Mouse (Mus musculus) heart, embryonic 15.5 days (tissue): ENCODE measurements at regions not wholly inside any gene's neighbourhood (a gene's known extent, or its start where the extent isn't known, plus 50 kb on each side); places are given as distances from the start of the nearest gene placed in this dataset.

Experiments used
- ATAC-seq: fragments of 200-750 bp; cut with Nextera tagmentation; replicated peaks from 2 replicates; pipeline ENCODE4 v1.8.0; 2017; ENCODE audit warnings: low read depth, moderate TSS enrichment; ENCODE audit not compliant: insufficient number of reproducible peaks, insufficient read depth, low FRiP score
- H3K27ac ChIP-seq: fragments of 300-500 bp; sonication (generic); 2 replicates; pipeline ENCODE4 v1.5.1; 2015; ENCODE audit warnings: mild to moderate bottlenecking, inconsistent platforms
- H3K27me3 ChIP-seq: fragments of 300-500 bp; sonication (generic); 2 replicates; pipeline ENCODE4 v1.6.1; 2015; ENCODE audit warnings: inconsistent platforms
- H3K36me3 ChIP-seq: fragments of 300-500 bp; sonication (generic); 2 replicates; pipeline ENCODE4 v1.6.1; 2015; ENCODE audit warnings: mild to moderate bottlenecking, inconsistent platforms
- H3K4me1 ChIP-seq: fragments of 300-500 bp; sonication (generic); replicated peaks from 2 replicates; pipeline ENCODE4 v1.6.1; 2015; ENCODE audit warnings: inconsistent platforms
- H3K4me2 ChIP-seq: fragments of 300-500 bp; sonication (generic); 2 replicates; pipeline ENCODE4 v1.6.1; 2015; ENCODE audit warnings: inconsistent platforms, mild to moderate bottlenecking, moderate library complexity
- H3K4me3 ChIP-seq: fragments of 300-500 bp; sonication (generic); 2 replicates; pipeline ENCODE4 v1.5.1; 2015; ENCODE audit warnings: mild to moderate bottlenecking, inconsistent platforms
- H3K9ac ChIP-seq: fragments of 300-500 bp; sonication (generic); 2 replicates; pipeline ENCODE4 v1.6.1; 2015; ENCODE audit warnings: mild to moderate bottlenecking, inconsistent platforms
- H3K9me3 ChIP-seq: fragments of 300-500 bp; sonication (generic); replicated peaks from 2 replicates; pipeline ENCODE4 v1.6.1; 2016; ENCODE audit warnings: inconsistent platforms
- WGBS: fragments of 180-500 bp; shearing (Covaris S2); methylation state at CpG from one replicate; pipeline ENCODE4 v1.1.7; 2015; ENCODE audit warnings: mixed read lengths; 5-methylcytosine and 5-hydroxymethylcytosine counted together

DNA sequence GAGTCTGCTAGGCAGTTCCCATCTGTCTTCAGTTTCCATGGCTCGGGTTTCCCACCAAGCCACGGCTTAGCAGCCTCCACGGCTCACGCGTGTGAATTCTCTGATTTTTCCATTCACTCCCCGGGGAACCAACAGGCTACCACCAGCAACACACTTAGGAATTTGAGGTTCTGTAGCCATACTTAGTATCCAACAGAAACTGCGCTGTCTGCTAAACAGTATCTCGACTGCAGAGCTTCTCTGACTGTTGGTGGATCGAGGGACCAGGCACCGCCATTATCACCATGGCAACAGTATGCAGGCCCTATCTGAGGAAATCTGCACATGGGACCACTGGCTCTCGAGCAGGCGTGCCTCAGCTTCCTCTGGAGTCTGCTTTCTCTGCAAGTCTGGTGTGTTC lies 574.4 kb downstream of the Dok5 start:
- H3K27ac ChIP-seq, result no peak overlapping the region
- no peak overlapping the region for H3K4me2 ChIP-seq
- 60% methylated on average over 12 of the region's 12 CpGs for WGBS
- no peaks in the 10 kb centered on the region for H3K4me1 ChIP-seq
- H3K9ac ChIP-seq, result no peak overlapping the region
- H3K4me3 ChIP-seq, result no peak overlapping the region
- no peaks in the 10 kb centered on the region for H3K9me3 ChIP-seq
- ATAC-seq, result no peak
- H3K36me3 ChIP-seq, result no peaks in the 10 kb centered on the region
- H3K27me3 ChIP-seq, result no peaks in the 10 kb centered on the region

DNA sequence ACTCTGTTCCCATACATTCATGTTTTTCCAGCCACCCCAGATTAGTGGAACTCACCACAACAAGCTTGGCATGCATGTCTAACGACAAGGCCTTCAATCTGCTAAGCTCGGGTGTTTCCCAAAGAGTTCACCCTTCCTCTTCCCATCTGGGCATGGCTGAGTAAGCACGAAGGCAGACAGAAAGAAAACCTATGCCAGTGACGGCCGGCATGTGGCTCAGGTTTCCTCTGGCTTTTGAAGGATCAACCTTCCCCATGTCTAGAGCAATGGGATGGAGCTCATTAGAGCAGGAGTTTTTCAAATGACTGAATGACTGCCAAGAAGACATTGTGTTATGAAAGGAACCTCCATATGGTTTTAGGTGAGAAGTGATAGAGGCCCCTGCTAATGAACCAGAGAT lies 566.9 kb downstream of the Dok5 start:
- no peak overlapping the region for H3K4me2 ChIP-seq
- H3K36me3 ChIP-seq, result no peaks in the 10 kb centered on the region
- no peaks in the 10 kb centered on the region for H3K4me1 ChIP-seq
- H3K27ac ChIP-seq, result no peak overlapping the region
- no peak for ATAC-seq
- whole genome bisulfite sequencing, result 66% methylated on average over 5 of the region's 5 CpGs
- H3K4me3 ChIP-seq, result no peak overlapping the region
- H3K9ac ChIP-seq, result no peak overlapping the region
- no peaks in the 10 kb centered on the region for H3K27me3 ChIP-seq
- no peaks in the 10 kb centered on the region for H3K9me3 ChIP-seq

GRCm38 (mm10) chr2:171295603-171296002 lies 564.0 kb downstream of the Dok5 start:
- H3K27ac ChIP-seq, result no peak overlapping the region
- WGBS, result 82% methylated on average over 5 of the region's 5 CpGs
- H3K27me3 ChIP-seq, result no peaks in the 10 kb centered on the region
- H3K4me3 ChIP-seq, result no peak overlapping the region
- H3K4me1 ChIP-seq, result no peaks in the 10 kb centered on the region
- no peak for ATAC-seq
- H3K9me3 ChIP-seq, result no peaks in the 10 kb centered on the region
- H3K9ac ChIP-seq, result no peak overlapping the region
- H3K36me3 ChIP-seq, result no peaks in the 10 kb centered on the region
- no peak overlapping the region for H3K4me2 ChIP-seq

DNA sequence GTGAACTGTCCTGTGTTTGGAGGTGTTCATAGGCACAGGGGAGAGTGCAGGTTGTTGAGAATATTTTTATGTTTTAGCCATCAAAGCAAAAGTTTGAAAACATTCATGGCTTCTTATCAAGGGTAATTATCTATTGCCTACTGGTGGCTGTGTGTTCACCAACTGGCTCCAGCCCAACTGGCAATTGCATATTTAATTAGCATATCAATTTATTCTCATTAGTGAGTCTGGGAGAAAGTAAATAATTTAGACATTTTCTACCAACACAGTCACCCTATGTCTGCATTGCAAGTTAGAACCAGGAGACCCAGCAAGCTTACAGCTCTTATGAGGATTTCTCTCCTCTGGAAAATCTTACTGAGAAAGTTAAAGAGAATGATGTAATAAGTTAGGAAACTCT lies 561.0 kb downstream of the Dok5 start:
- no peak overlapping the region for H3K27ac ChIP-seq
- H3K9me3 ChIP-seq, result no peaks in the 10 kb centered on the region
- no peaks in the 10 kb centered on the region for H3K36me3 ChIP-seq
- no peaks in the 10 kb centered on the region for H3K27me3 ChIP-seq
- no peak for ATAC-seq
- H3K4me3 ChIP-seq, result no peak overlapping the region
- H3K4me2 ChIP-seq, result no peak overlapping the region
- no peak overlapping the region for H3K9ac ChIP-seq
- no peaks in the 10 kb centered on the region for H3K4me1 ChIP-seq

DNA sequence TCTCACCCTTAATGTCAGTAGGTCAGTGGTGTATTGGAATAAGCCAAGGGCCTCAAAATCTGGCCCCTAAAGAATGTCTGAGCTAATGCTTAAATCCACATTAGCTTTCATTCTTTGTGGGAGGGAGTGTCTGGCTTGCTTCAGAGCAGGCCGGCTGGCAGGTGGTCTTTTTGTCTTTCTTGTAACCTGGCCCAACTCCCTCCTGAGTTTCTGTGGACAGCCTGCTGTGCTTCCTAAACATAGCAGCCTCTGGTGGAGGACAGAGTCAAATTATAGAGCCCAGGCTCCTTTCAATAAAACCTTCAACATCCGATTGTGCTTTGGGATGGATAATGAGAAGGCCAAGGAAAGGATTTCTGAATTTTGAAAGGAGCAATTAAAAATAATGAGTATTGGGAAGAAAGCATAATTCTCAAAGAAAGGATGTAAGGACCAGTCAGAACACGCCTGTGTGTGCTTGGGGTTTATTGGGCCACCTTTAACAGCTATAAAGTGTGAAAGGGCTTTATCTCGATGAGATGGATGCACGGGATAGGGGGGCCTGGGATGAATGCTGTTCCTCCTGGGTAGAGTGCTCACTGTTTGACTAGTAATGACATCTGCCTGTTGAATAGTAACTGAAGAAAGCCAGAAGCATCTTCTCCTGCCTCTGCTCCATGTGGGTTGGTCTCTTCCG lies 554.2 kb downstream of the Dok5 start:
- WGBS, result 47% methylated on average over 6 of the region's 6 CpGs
- Histone ChIP-seq H3K27ac (no peak overlapping the region), H3K36me3 (no peaks in the 10 kb centered on the region), H3K4me3 (no peak overlapping the region), H3K9me3 (no peaks in the 10 kb centered on the region), H3K4me1 (no peaks in the 10 kb centered on the region), H3K4me2 (no peak overlapping the region), H3K9ac (no peak overlapping the region), H3K27me3 (no peaks in the 10 kb centered on the region)
- ATAC-seq, result no peak

- H3K9ac ChIP-seq, result no peak overlapping the region
- H3K9me3 ChIP-seq, result no peaks in the 10 kb centered on the region
- 57% methylated on average over 3 of the region's 3 CpGs for WGBS
- H3K36me3 ChIP-seq, result no peaks in the 10 kb centered on the region
- H3K4me3 ChIP-seq, result no peak overlapping the region
- no peaks in the 10 kb centered on the region for H3K4me1 ChIP-seq
- H3K27me3 ChIP-seq, result no peaks in the 10 kb centered on the region
- no peak overlapping the region for H3K27ac ChIP-seq
- H3K4me2 ChIP-seq, result no peak overlapping the region
- peak; percentile 55 for ATAC-seq
Observed at GRCm38 (mm10) chr2:171280132-171280531, 548.5 kb downstream of the Dok5 start.

DNA sequence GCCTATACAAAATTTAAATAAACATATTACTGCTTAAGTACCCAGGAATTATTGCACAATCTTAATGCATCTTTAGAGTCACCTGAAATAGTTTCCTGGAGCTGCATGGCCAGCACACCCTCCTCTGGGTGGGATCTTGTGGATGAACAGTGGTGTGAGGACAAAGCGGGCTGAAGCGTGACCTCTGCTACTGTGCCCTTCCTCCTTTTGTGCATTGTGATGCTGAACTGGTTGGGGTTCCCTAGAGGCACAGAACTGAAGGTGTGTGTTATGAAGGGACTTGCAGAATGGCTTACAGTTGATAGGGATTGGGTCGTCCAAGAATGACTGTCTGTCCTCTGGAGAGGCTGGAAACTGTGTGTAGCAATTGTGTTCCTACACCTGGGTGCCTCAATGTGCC lies 547.7 kb downstream of the Dok5 start:
- no peak overlapping the region for H3K9ac ChIP-seq
- no peaks in the 10 kb centered on the region for H3K27me3 ChIP-seq
- H3K9me3 ChIP-seq, result no peaks in the 10 kb centered on the region
- no peak for ATAC-seq
- no peaks in the 10 kb centered on the region for H3K36me3 ChIP-seq
- no peak overlapping the region for H3K27ac ChIP-seq
- no peak overlapping the region for H3K4me3 ChIP-seq
- H3K4me2 ChIP-seq, result no peak overlapping the region
- no peaks in the 10 kb centered on the region for H3K4me1 ChIP-seq
- 74% methylated on average over 3 of the region's 3 CpGs for WGBS

DNA sequence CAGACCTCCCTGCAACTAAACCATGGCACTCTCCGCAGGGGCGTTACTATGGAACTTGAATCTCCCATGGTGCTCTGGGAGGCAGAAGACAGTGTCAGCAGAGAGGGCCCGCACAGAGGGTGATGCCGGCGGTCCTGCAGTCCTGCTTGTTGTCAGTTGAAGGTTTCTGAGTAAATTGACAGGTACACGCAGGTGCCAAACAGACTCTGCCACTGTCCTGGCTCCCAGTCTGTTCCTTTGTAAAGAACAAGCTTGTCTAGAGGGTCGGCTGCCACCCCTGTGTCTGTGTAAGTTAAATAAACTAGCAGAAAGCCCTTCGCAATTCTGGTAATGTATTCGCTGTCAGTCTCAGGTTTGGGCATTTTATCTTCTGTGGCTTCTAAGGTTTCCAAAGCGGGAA lies 521.6 kb downstream of the Dok5 start:
- no peak overlapping the region for H3K4me2 ChIP-seq
- no peak overlapping the region for H3K9ac ChIP-seq
- H3K27ac ChIP-seq, result no peak overlapping the region
- no peaks in the 10 kb centered on the region for H3K36me3 ChIP-seq
- H3K9me3 ChIP-seq, result no peaks in the 10 kb centered on the region
- no peaks in the 10 kb centered on the region for H3K4me1 ChIP-seq
- WGBS, result 42% methylated on average over 10 of the region's 10 CpGs
- no peak overlapping the region for H3K4me3 ChIP-seq
- no peak for ATAC-seq
- H3K27me3 ChIP-seq, result no peaks in the 10 kb centered on the region

- Histone ChIP-seq H3K9ac (no peak overlapping the region), H3K9me3 (no peaks in the 10 kb centered on the region), H3K4me1 (no peaks in the 10 kb centered on the region), H3K36me3 (no peaks in the 10 kb centered on the region), H3K27ac (no peak overlapping the region), H3K4me2 (no peak overlapping the region), H3K4me3 (no peak overlapping the region), H3K27me3 (no peaks in the 10 kb centered on the region)
- ATAC-seq, result no peak
- WGBS, result 41% methylated on average over 4 of the region's 4 CpGs
Observed at GRCm38 (mm10) chr2:171245391-171245790, 513.8 kb downstream of the Dok5 start.

DNA sequence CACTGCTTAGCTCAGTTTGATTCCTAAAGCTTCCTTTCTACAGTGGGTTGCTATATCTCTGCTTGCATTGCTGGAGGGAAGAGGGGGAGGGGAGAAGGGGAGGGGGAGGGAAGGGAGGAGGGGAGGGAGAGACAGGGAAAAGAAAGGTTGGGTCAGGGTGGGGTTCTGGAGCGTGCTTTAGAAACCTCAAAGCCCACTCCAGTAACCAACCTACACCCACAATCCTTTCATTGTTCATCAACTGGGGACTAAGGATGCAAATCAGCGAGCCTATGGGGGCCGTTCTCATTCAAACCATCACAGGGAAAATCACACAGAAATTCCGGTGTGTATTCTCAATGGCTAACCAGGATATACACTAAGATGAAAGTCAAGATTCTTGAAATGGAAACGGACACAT lies 510.7 kb downstream of the Dok5 start:
- no peak overlapping the region for H3K4me2 ChIP-seq
- no peak for ATAC-seq
- H3K27ac ChIP-seq, result no peak overlapping the region
- no peaks in the 10 kb centered on the region for H3K36me3 ChIP-seq
- no peaks in the 10 kb centered on the region for H3K4me1 ChIP-seq
- WGBS, result 74% methylated on average over 5 of the region's 5 CpGs
- H3K9me3 ChIP-seq, result no peaks in the 10 kb centered on the region
- H3K4me3 ChIP-seq, result no peak overlapping the region
- no peaks in the 10 kb centered on the region for H3K27me3 ChIP-seq
- H3K9ac ChIP-seq, result no peak overlapping the region

DNA sequence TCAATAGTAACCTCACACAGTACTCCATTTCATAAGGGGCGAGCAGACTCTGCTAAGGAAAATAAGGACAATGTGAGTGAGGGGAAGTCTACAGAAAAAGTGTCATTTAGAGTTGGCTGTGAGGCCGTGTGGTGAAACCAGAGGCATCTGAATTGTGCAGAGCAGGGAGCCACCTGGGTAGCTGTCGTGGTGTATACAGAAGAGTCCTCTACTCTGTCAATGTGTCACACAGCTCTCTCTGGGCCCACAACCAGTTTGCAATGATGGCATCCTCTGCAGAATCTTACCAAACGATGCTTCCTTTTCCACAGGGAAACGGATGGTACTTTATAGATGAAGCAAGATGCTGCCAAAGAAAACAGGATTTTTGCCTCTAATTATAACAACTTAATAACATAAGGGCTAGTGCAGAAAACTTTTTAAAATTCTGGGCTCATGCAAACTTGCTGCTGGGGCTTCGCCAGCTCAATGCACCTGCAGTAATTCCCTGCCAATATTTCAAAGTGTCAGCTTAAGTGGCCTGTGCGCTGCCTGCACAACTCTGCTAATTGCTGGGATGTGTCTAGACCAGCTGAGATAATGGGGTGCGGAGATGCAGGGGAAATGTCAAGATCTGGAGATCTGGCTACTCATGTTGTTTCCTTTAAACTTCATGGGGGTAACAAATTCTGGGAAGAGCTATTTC lies 505.8 kb downstream of the Dok5 start:
- Histone ChIP-seq H3K9ac (no peak overlapping the region), H3K4me2 (no peak overlapping the region), H3K36me3 (no peaks in the 10 kb centered on the region), H3K27me3 (no peaks in the 10 kb centered on the region), H3K9me3 (no peaks in the 10 kb centered on the region), H3K4me3 (no peak overlapping the region), H3K4me1 (no peaks in the 10 kb centered on the region), H3K27ac (no peak overlapping the region)
- 58% methylated on average over 8 of the region's 8 CpGs for WGBS
- ATAC-seq, result no peak

DNA sequence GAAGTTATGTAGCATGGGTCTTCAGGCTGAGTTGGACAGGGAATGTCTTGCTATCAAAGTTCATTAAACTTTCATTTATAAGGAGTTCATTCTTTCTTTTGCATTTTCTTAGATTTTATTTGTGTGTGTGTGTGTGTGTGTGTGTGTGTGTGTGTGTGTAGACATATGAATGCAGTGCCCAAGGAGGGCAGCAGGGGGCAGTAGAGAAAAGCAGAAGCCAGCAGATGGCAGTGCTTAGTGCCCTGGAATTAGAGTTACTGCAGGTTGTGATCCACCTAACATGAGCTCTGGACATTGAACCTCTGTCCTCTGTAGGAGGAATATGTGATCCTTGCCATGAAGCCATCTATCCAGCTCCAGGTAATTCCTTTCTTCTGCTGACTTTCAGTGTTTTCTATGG lies 501.2 kb downstream of the Dok5 start:
- H3K9ac ChIP-seq, result no peak overlapping the region
- H3K36me3 ChIP-seq, result no peaks in the 10 kb centered on the region
- no peaks in the 10 kb centered on the region for H3K9me3 ChIP-seq
- no peak overlapping the region for H3K27ac ChIP-seq
- no peaks in the 10 kb centered on the region for H3K4me1 ChIP-seq
- no peak for ATAC-seq
- no peak overlapping the region for H3K4me2 ChIP-seq
- no peaks in the 10 kb centered on the region for H3K27me3 ChIP-seq
- H3K4me3 ChIP-seq, result no peak overlapping the region
